ENCODE assay signal across 8 mouse cellular contexts in genomic region chr12:17691891-17692321, GRCm38 (mm10). TPM values are rescaled to one million over a fixed set of nuclear protein-coding genes. Genes with fewer than 3 reads are reported as not detected.
A peak's percentile ranks its signal among the peaks of the same experiment; 100 is the strongest.
DNase-seq lines count a peak whose midpoint lies in the region; TF ChIP-seq lines count a peak whose summit lies in the region.

No protein-coding gene starts in this region.

- no peak for TF ChIP-seq POLR2A in bone marrow macrophage, adult 2 months (IDR thresholded peaks at IDR 0.05; ENCODE audit: borderline replicate concordance, low read depth, low read length)
- TF ChIP-seq POLR2A in heart, adult 2 months (IDR thresholded peaks at IDR 0.05; ENCODE audit: insufficient read depth, low read depth, low read length), result no peak

- TF ChIP-seq CTCF in bone marrow macrophage, adult 2 months (IDR thresholded peaks at IDR 0.05; ENCODE audit: low read depth, low read length), result no peak
- TF ChIP-seq CTCF in heart, adult 2 months (IDR thresholded peaks at IDR 0.05), result no peak; the same call in 1 of the 2 replicates

- no peaks in the 10 kb centered on the region for H3K36me3 ChIP-seq in heart, adult 2 months (ENCODE audit: control insufficient read depth, insufficient read depth, low read length)
- H3K36me3 ChIP-seq in splenic B cell, adult 2 months (ENCODE audit: control insufficient read depth, insufficient read depth, low read length, poor library complexity, severe bottlenecking), result no peaks in the 10 kb centered on the region; the same call in 1 of the 2 replicates

- no peak for TF ChIP-seq EP300 in heart, adult 2 months (IDR thresholded peaks at IDR 0.05; ENCODE audit: insufficient read depth, low read depth, low read length)

- peak; percentile 34 for DNase-seq in ovary, postnatal 36 days (ENCODE audit: low spot score)
- DNase-seq in ovary, adult 18-20 months (ENCODE audit: low spot score), result no peak
- peak; percentile 56 to 67 for DNase-seq in heart, adult 2 months
- DNase-seq in kidney, adult 9 months, result peak; percentile 43
- DNase-seq in lung, postnatal 14 days, result peak; percentile 55
- DNase-seq in splenic B cell, adult 2 months (ENCODE audit: low read depth, low spot score), result peak; percentile 39
- DNase-seq in left cerebral cortex, postnatal 4 days, result no peak

- H3K9ac ChIP-seq in heart, adult 2 months (ENCODE audit: low read depth, low read length), result peak overlapping the region; percentile 85

- intact Hi-C loops in heart, adult 2 months (cut with DNase I), result loop anchor here (1.0 to 5.0 kb wide), 4 partner anchors 9 to 105 kb away; no protein-coding TSS in a partner anchor
- intact Hi-C loops in left cerebral cortex, postnatal 4 days (cut with DNase I), result no loop called here

- peak overlapping the region; percentile 49 for H3K27ac ChIP-seq in bone marrow macrophage, adult 2 months (ENCODE audit: insufficient read depth, low read depth, low read length)
- H3K27ac ChIP-seq in heart, adult 2 months, result peak overlapping the region; percentile 82

- WGBS in heart, adult 2 months, result 3% methylated on average over 23 of the region's 23 CpGs

- H3K27me3 ChIP-seq in heart, adult 2 months (ENCODE audit: control insufficient read depth, insufficient read depth, low read length), result no peaks in the 10 kb centered on the region
- H3K27me3 ChIP-seq in splenic B cell, adult 2 months (ENCODE audit: control insufficient read depth, insufficient read depth, low read length, poor library complexity, severe bottlenecking), result no peaks in the 10 kb centered on the region

- H3K4me1 ChIP-seq in bone marrow macrophage, adult 2 months (ENCODE audit: control insufficient read depth, insufficient read depth, low read length), result peaks cover 44% of the 10 kb centered on the region
- peaks cover 15% of the 10 kb centered on the region for H3K4me1 ChIP-seq in heart, adult 2 months (ENCODE audit: control insufficient read depth, insufficient read depth, low read length)

- peak overlapping the region; percentile 94 for H3K4me3 ChIP-seq in bone marrow macrophage, adult 2 months (ENCODE audit: insufficient read depth, low read length)
- H3K4me3 ChIP-seq in heart, adult 2 months, result peak overlapping the region; percentile 66

- H3K79me2 ChIP-seq in heart, adult 2 months (replicated peaks; ENCODE audit: control insufficient read depth, insufficient read depth, low read length), result peaks cover 2% of the 10 kb centered on the region; the same call in 1 of the 2 replicates

RNA-seq across cellular contexts. Expression of gene Hpcal1, which starts 1.2 kb away (rescaled TPM):
- 169 and 178 TPM in 2 replicates for polyA plus RNA-seq in bone marrow macrophage, adult 2 months (2012; ENCODE audit: insufficient read depth, insufficient read length, missing spikeins)
- 10 to 100 TPM; 16.3 to 21.5 TPM for total RNA-seq in heart, adult 2 months (2021)
- polyA plus RNA-seq in heart, adult 2 months (2012; rRNA removed), result 37.9 and 41.9 TPM in 2 replicates
- total RNA-seq in left cerebral cortex, postnatal 4 days (2021), result 10 to 100 TPM; 28.7 to 49.3 TPM

Comparison
In these comparisons a context has a peak if more than half of its experiments do, and no peak if none do; other contexts are left out.
1. DNase-seq: peak in ovary, postnatal 36 days (single experiment), heart, adult 2 months (2 of 2), kidney, adult 9 months (single experiment), lung, postnatal 14 days (single experiment) and splenic B cell, adult 2 months (single experiment); none in ovary, adult 18-20 months (single experiment) and left cerebral cortex, postnatal 4 days (single experiment).